Mouse (Mus musculus) urinary bladder, postnatal 14 days (tissue): ENCODE results near the gene Gsdma2.

Experiments used
- DNase-seq: peaks from one replicate; pipeline ENCODE4 v3.0.0; 2021; ENCODE audit warnings: low spot score

The Gsdma2 gene

GRCm38 (mm10) chr11:98701213-98701670 lies 54.7 kb downstream of the Gsdma2 start, which contains the start of gene Csf3:
TSS of gene Csf3 (plus strand) at chr11:98701263.
- no peak for DNase-seq

- DNase-seq = no peak
Measured at GRCm38 (mm10) chr11:98702323-98702722, 55.8 kb downstream of the Gsdma2 start.

GRCm38 (mm10) chr11:98705021-98705420 lies 58.5 kb downstream of the Gsdma2 start:
- DNase-seq = no peak
